Mouse (Mus musculus) megakaryocyte, embryonic 14.5 days (primary cell): Measurements from ENCODE around the gene Trim8. TPM values are rescaled to one million over a fixed set of nuclear protein-coding genes. Genes with fewer than 3 reads are reported as not detected.

Experiments used
- H3K27me3 ChIP-seq: replicated peaks from 2 replicates; pipeline ENCODE3; 2012; ENCODE audit warnings: inconsistent platforms
- H3K36me3 ChIP-seq: replicated peaks from 2 replicates; pipeline ENCODE3; 2012; ENCODE audit warnings: low read length, inconsistent platforms, mixed read lengths
- H3K4me1 ChIP-seq: 2 replicates; pipeline ENCODE4 v1.6.1; 2012; ENCODE audit warnings: inconsistent platforms
- H3K4me3 ChIP-seq: replicated peaks from 2 replicates; pipeline ENCODE3; 2012; ENCODE audit warnings: moderate library complexity, mild to moderate bottlenecking, inconsistent platforms
- H3K9me3 ChIP-seq: 2 replicates; pipeline ENCODE4 v1.6.1; 2012; ENCODE audit warnings: inconsistent platforms
- FLI1 ChIP-seq: IDR thresholded peaks from 2 replicates; pipeline ENCODE4 v1.6.1; 2012; ENCODE audit warnings: low read length, inconsistent platforms, mixed read lengths
- GATA1 ChIP-seq: IDR thresholded peaks from 3 replicates; pipeline ENCODE4 v1.6.1; 2012; ENCODE audit warnings: mixed read lengths, low read length, inconsistent platforms, borderline replicate concordance
- polyA plus RNA-seq: library from polyadenylated mRNA; stranded (reverse); fragments of >175 nt; gene quantifications from 2 replicates; pipeline ENCODE4 v1.2.3, GENCODE M21; 2012; ENCODE audit warnings: low replicate concordance; ENCODE audit not compliant: insufficient read depth

Trim8 gene
- polyA plus RNA-seq, 1 experiment = 207 TPM

GRCm38 (mm10) chr19:46489448-46489847 is 12.1 kb upstream of the Trim8 start:
- Histone ChIP-seq H3K4me1 (peaks cover 65% of the 10 kb centered on the region), H3K4me3 (no peak overlapping the region), H3K9me3 (peaks cover 3% of the 10 kb centered on the region; the same call in 1 of the 2 replicates), H3K36me3 (peaks cover 49% of the 10 kb centered on the region), H3K27me3 (no peaks in the 10 kb centered on the region)
- TF ChIP-seq FLI1 (no peak), GATA1 (no peak)

GRCm38 (mm10) chr19:46490634-46491033 is 10.9 kb upstream of the Trim8 start:
- Histone ChIP-seq H3K36me3 (peaks cover 38% of the 10 kb centered on the region), H3K27me3 (no peaks in the 10 kb centered on the region), H3K9me3 (peaks cover 3% of the 10 kb centered on the region; the same call in 1 of the 2 replicates), H3K4me3 (no peak overlapping the region), H3K4me1 (peaks cover 61% of the 10 kb centered on the region)
- TF ChIP-seq FLI1 (no peak), GATA1 (no peak)

- Histone ChIP-seq H3K36me3 (peaks cover 9% of the 10 kb centered on the region), H3K4me3 (peak overlapping the region; percentile 70), H3K27me3 (no peaks in the 10 kb centered on the region), H3K4me1 (peaks cover 45% of the 10 kb centered on the region), H3K9me3 (peaks cover 3% of the 10 kb centered on the region; the same call in 1 of the 2 replicates)
- TF ChIP-seq FLI1 (no peak), GATA1 (no peak)
Measured at GRCm38 (mm10) chr19:46495136-46495535, 6.4 kb upstream of the Trim8 start.

GRCm38 (mm10) chr19:46497230-46497629 is 4.3 kb upstream of the Trim8 start:
- Histone ChIP-seq H3K36me3 (peaks cover 6% of the 10 kb centered on the region), H3K4me3 (no peak overlapping the region), H3K27me3 (no peaks in the 10 kb centered on the region), H3K4me1 (peaks cover 36% of the 10 kb centered on the region), H3K9me3 (peaks cover 1% of the 10 kb centered on the region; the same call in 1 of the 2 replicates)
- TF ChIP-seq FLI1 (no peak), GATA1 (no peak)

- Histone ChIP-seq H3K36me3 (peaks cover 24% of the 10 kb centered on the region), H3K4me1 (peaks cover 37% of the 10 kb centered on the region), H3K4me3 (peak overlapping the region; percentile 90), H3K27me3 (no peaks in the 10 kb centered on the region), H3K9me3 (no peaks in the 10 kb centered on the region)
- TF ChIP-seq FLI1 = no peak
- TF ChIP-seq GATA1 = no peak
Measured at GRCm38 (mm10) chr19:46499539-46499835, 2.0 kb upstream of the Trim8 start.

GRCm38 (mm10) chr19:46499836-46500580 is 1.5 kb upstream of the Trim8 start:
- Histone ChIP-seq H3K9me3 (no peaks in the 10 kb centered on the region), H3K4me1 (peaks cover 41% of the 10 kb centered on the region), H3K4me3 (peak overlapping the region; percentile 90), H3K27me3 (no peaks in the 10 kb centered on the region), H3K36me3 (peaks cover 30% of the 10 kb centered on the region)
- TF ChIP-seq FLI1 (no peak), GATA1 (no peak)

GRCm38 (mm10) chr19:46500581-46501341 is 741 bp upstream of the Trim8 start:
- TF ChIP-seq GATA1 = no peak
- no peak for TF ChIP-seq FLI1

GRCm38 (mm10) chr19:46502069-46502455 is 560 bp downstream of the Trim8 start:
- no peaks in the 10 kb centered on the region for H3K27me3 ChIP-seq
- peaks cover 46% of the 10 kb centered on the region for H3K4me1 ChIP-seq
- H3K4me3 ChIP-seq = peak overlapping the region; percentile 90
- no peak for TF ChIP-seq GATA1
- no peak for TF ChIP-seq FLI1
- no peaks in the 10 kb centered on the region for H3K9me3 ChIP-seq
- peaks cover 46% of the 10 kb centered on the region for H3K36me3 ChIP-seq

More at GRCm38 (mm10) chr19:46500581-46501341, 741 bp upstream of the Trim8 start:
- no peaks in the 10 kb centered on the region for H3K27me3 ChIP-seq
- H3K9me3 ChIP-seq = no peaks in the 10 kb centered on the region
- H3K4me3 ChIP-seq = peak overlapping the region; percentile 90
- H3K4me1 ChIP-seq = peaks cover 41% of the 10 kb centered on the region
- H3K36me3 ChIP-seq = peaks cover 37% of the 10 kb centered on the region

GRCm38 (mm10) chr19:46502471-46503166 is 1.1 kb downstream of the Trim8 start:
- H3K27me3 ChIP-seq = no peaks in the 10 kb centered on the region

More at GRCm38 (mm10) chr19:46502471-46503166, 1.1 kb downstream of the Trim8 start:
- peaks cover 49% of the 10 kb centered on the region for H3K4me1 ChIP-seq
- no peaks in the 10 kb centered on the region for H3K9me3 ChIP-seq
- peak overlapping the region; percentile 90 for H3K4me3 ChIP-seq
- peaks cover 52% of the 10 kb centered on the region for H3K36me3 ChIP-seq
- TF ChIP-seq FLI1 (no peak), GATA1 (no peak)
